Mouse (Mus musculus) midbrain, embryonic 12.5 days (tissue): ENCODE results near the gene Olfr2. TPM values are rescaled to one million over a fixed set of nuclear protein-coding genes. Genes with fewer than 3 reads are reported as not detected.
"Not testable (repeated sequence)": the region's sequence is repeated elsewhere in the genome, so short reads cannot be mapped to it uniquely, and the experiment has no call there.

Experiments used
- ATAC-seq: fragments of 200-750 bp; cut with Nextera tagmentation; 2 replicates; pipeline ENCODE4 v1.8.0; 2017; ENCODE audit warnings: low read depth, moderate TSS enrichment, moderate library complexity; ENCODE audit not compliant: low FRiP score
- H3K27ac ChIP-seq: fragments of 300-500 bp; sonication (generic); replicated peaks from 2 replicates; pipeline ENCODE4 v1.5.1; 2016; ENCODE audit warnings: mild to moderate bottlenecking
- H3K27me3 ChIP-seq: fragments of 300-500 bp; sonication (generic); 2 replicates; pipeline ENCODE4 v1.6.1; 2016; ENCODE audit warnings: mild to moderate bottlenecking
- H3K36me3 ChIP-seq: fragments of 300-500 bp; sonication (generic); 2 replicates; pipeline ENCODE4 v1.6.1; 2016
- H3K4me1 ChIP-seq: fragments of 300-500 bp; sonication (generic); 2 replicates; pipeline ENCODE4 v1.6.1; 2016
- H3K4me2 ChIP-seq: fragments of 300-500 bp; sonication (generic); replicated peaks from 2 replicates; pipeline ENCODE4 v1.6.1; 2016; ENCODE audit warnings: mild to moderate bottlenecking, moderate library complexity
- H3K4me3 ChIP-seq: fragments of 300-500 bp; sonication (generic); 2 replicates; pipeline ENCODE4 v1.5.1; 2016; ENCODE audit warnings: mild to moderate bottlenecking
- H3K9ac ChIP-seq: fragments of 300-500 bp; sonication (generic); replicated peaks from 2 replicates; pipeline ENCODE4 v1.6.1; 2016; ENCODE audit warnings: mild to moderate bottlenecking, moderate library complexity
- H3K9me3 ChIP-seq: fragments of 300-500 bp; sonication (generic); 2 replicates; pipeline ENCODE4 v1.6.1; 2016; ENCODE audit warnings: mild to moderate bottlenecking
- WGBS: fragments of 180-500 bp; shearing (Covaris S2); methylation state at CpG from one replicate; pipeline ENCODE4 v1.1.7; 2016; 5-methylcytosine and 5-hydroxymethylcytosine counted together
- polyA plus RNA-seq: library from polyadenylated mRNA; unstranded; fragments of >200 nt; fragmentation: Nextera tagmentation; extraction: Ambion mirVana; gene quantifications from 2 replicates; pipeline ENCODE4 v1.2.1, GENCODE M21; 2016

Olfr2 gene
- not detected in 2 replicates for polyA plus RNA-seq

GRCm38 (mm10) chr7:107005972-107006371 is at the start of gene Olfr2:
Gene Olfr2 (minus strand): TSS chr7:107006072.
- Histone ChIP-seq H3K27me3 (no peaks in the 10 kb centered on the region), H3K4me3 (no peak within 1 kb of the TSS), H3K27ac (no peak within 1 kb of the TSS), H3K4me2 (no peak within 1 kb of the TSS), H3K36me3 (no peaks in the 10 kb centered on the region), H3K9ac (no peak within 1 kb of the TSS), H3K9me3 (no peaks in the 10 kb centered on the region), H3K4me1 (no peaks in the 10 kb centered on the region)
- ATAC-seq, result no peak
- 50% methylated on average over 1 of the region's 1 CpGs for WGBS

- Histone ChIP-seq H3K27me3 (no peaks in the 10 kb centered on the region), H3K9me3 (no peaks in the 10 kb centered on the region), H3K27ac (no peak overlapping the region), H3K4me2 (no peak overlapping the region), H3K36me3 (no peaks in the 10 kb centered on the region), H3K4me1 (no peaks in the 10 kb centered on the region), H3K9ac (no peak overlapping the region), H3K4me3 (no peak overlapping the region)
- WGBS, result 59% methylated on average over 3 of the region's 3 CpGs
- no peak for ATAC-seq
Measured at GRCm38 (mm10) chr7:107047578-107047977, 41.7 kb upstream of the Olfr2 start.

GRCm38 (mm10) chr7:107045833-107046232 is 40.0 kb upstream of the Olfr2 start:
- Histone ChIP-seq H3K4me2 (no peak overlapping the region), H3K27me3 (no peaks in the 10 kb centered on the region), H3K4me1 (no peaks in the 10 kb centered on the region), H3K36me3 (no peaks in the 10 kb centered on the region), H3K4me3 (no peak overlapping the region), H3K27ac (no peak overlapping the region), H3K9me3 (no peaks in the 10 kb centered on the region), H3K9ac (no peak overlapping the region)
- WGBS, result 5% methylated on average over 5 of the region's 5 CpGs
- ATAC-seq, result peak; percentile 65

GRCm38 (mm10) chr7:107044407-107044806 is 38.5 kb upstream of the Olfr2 start:
- no peak for ATAC-seq
- H3K9ac ChIP-seq, result no peak overlapping the region
- no peaks in the 10 kb centered on the region for H3K27me3 ChIP-seq
- no peaks in the 10 kb centered on the region for H3K36me3 ChIP-seq
- H3K4me1 ChIP-seq, result no peaks in the 10 kb centered on the region
- H3K4me3 ChIP-seq, result no peak overlapping the region
- H3K4me2 ChIP-seq, result no peak overlapping the region
- H3K9me3 ChIP-seq, result no peaks in the 10 kb centered on the region
- H3K27ac ChIP-seq, result no peak overlapping the region
- WGBS, result 100% methylated on average over 1 of the region's 1 CpGs

GRCm38 (mm10) chr7:107043136-107043535 is 37.3 kb upstream of the Olfr2 start:
- ATAC-seq, result no peak
- no peak overlapping the region for H3K9ac ChIP-seq
- H3K4me1 ChIP-seq, result no peaks in the 10 kb centered on the region
- no peak overlapping the region for H3K27ac ChIP-seq
- H3K9me3 ChIP-seq, result no peaks in the 10 kb centered on the region
- H3K27me3 ChIP-seq, result no peaks in the 10 kb centered on the region
- H3K4me3 ChIP-seq, result no peak overlapping the region
- H3K4me2 ChIP-seq, result no peak overlapping the region
- no peaks in the 10 kb centered on the region for H3K36me3 ChIP-seq
- 92% methylated on average over 3 of the region's 3 CpGs for WGBS

GRCm38 (mm10) chr7:107039934-107040563 is 34.2 kb upstream of the Olfr2 start:
- Histone ChIP-seq H3K27ac (no peak overlapping the region), H3K4me2 (no peak overlapping the region), H3K36me3 (no peaks in the 10 kb centered on the region), H3K27me3 (no peaks in the 10 kb centered on the region), H3K9me3 (no peaks in the 10 kb centered on the region), H3K9ac (no peak overlapping the region), H3K4me3 (no peak overlapping the region), H3K4me1 (no peaks in the 10 kb centered on the region)
- ATAC-seq, result no peak
- WGBS, result 81% methylated on average over 2 of the region's 2 CpGs

- WGBS, result 81% methylated on average over 1 of the region's 1 CpGs
- Histone ChIP-seq H3K27ac (no peak within 1 kb of the TSS), H3K4me2 (no peak within 1 kb of the TSS), H3K9me3 (no peaks in the 10 kb centered on the region), H3K36me3 (no peaks in the 10 kb centered on the region), H3K4me3 (no peak within 1 kb of the TSS), H3K4me1 (no peaks in the 10 kb centered on the region), H3K9ac (no peak within 1 kb of the TSS), H3K27me3 (no peaks in the 10 kb centered on the region)
- ATAC-seq, result no peak
Measured at GRCm38 (mm10) chr7:107030874-107031273, 25.0 kb upstream of the Olfr2 start, which contains the start of gene Olfr713. Gene Olfr713 (plus strand): TSS chr7:107031174.

GRCm38 (mm10) chr7:107004169-107004568 is 1.7 kb downstream of the Olfr2 start:
- H3K9ac ChIP-seq, result no peak overlapping the region
- no peaks in the 10 kb centered on the region for H3K27me3 ChIP-seq
- ATAC-seq, result no peak
- no peak overlapping the region for H3K27ac ChIP-seq
- WGBS, result 70% methylated on average over 3 of the region's 3 CpGs
- no peak overlapping the region for H3K4me3 ChIP-seq
- no peak overlapping the region for H3K4me2 ChIP-seq
- no peaks in the 10 kb centered on the region for H3K36me3 ChIP-seq
- H3K9me3 ChIP-seq, result no peaks in the 10 kb centered on the region
- H3K4me1 ChIP-seq, result no peaks in the 10 kb centered on the region

GRCm38 (mm10) chr7:107000798-107001197 is 5.1 kb downstream of the Olfr2 start:
- 94% methylated on average over 7 of the region's 7 CpGs for WGBS
- H3K4me2 ChIP-seq, result no peak overlapping the region
- no peak for ATAC-seq
- no peak overlapping the region for H3K9ac ChIP-seq
- no peak overlapping the region for H3K27ac ChIP-seq
- H3K36me3 ChIP-seq, result no peaks in the 10 kb centered on the region
- H3K9me3 ChIP-seq, result no peaks in the 10 kb centered on the region
- no peaks in the 10 kb centered on the region for H3K27me3 ChIP-seq
- H3K4me3 ChIP-seq, result no peak overlapping the region
- no peaks in the 10 kb centered on the region for H3K4me1 ChIP-seq

GRCm38 (mm10) chr7:106985236-106985635 is 20.6 kb downstream of the Olfr2 start:
- Histone ChIP-seq H3K4me2 (no peak overlapping the region), H3K9ac (no peak overlapping the region), H3K4me1 (no peaks in the 10 kb centered on the region), H3K27ac (no peak overlapping the region), H3K27me3 (no peaks in the 10 kb centered on the region), H3K9me3 (no peaks in the 10 kb centered on the region), H3K4me3 (no peak overlapping the region), H3K36me3 (no peaks in the 10 kb centered on the region)
- no peak for ATAC-seq
- WGBS, result 92% methylated on average over 3 of the region's 3 CpGs

- no peaks in the 10 kb centered on the region for H3K36me3 ChIP-seq
- no peaks in the 10 kb centered on the region for H3K27me3 ChIP-seq
- WGBS, result 81% methylated on average over 1 of the region's 1 CpGs
- no peak within 1 kb of the TSS for H3K9ac ChIP-seq
- H3K4me3 ChIP-seq, result no peak within 1 kb of the TSS
- no peaks in the 10 kb centered on the region for H3K4me1 ChIP-seq
- no peaks in the 10 kb centered on the region for H3K9me3 ChIP-seq
- H3K27ac ChIP-seq, result no peak within 1 kb of the TSS
- ATAC-seq, result no peak
- no peak within 1 kb of the TSS for H3K4me2 ChIP-seq
Measured at GRCm38 (mm10) chr7:106975353-106975752, 30.5 kb downstream of the Olfr2 start, which contains the start of gene Olfr711. Gene Olfr711 (minus strand): TSS chr7:106975453.

GRCm38 (mm10) chr7:106967503-106967902 is 38.4 kb downstream of the Olfr2 start:
- H3K4me1 ChIP-seq, H3K27ac ChIP-seq, H3K4me3 ChIP-seq, H3K4me2 ChIP-seq, H3K27me3 ChIP-seq, ATAC-seq, H3K9ac ChIP-seq, H3K36me3 ChIP-seq, H3K9me3 ChIP-seq: not testable (repeated sequence)

GRCm38 (mm10) chr7:106963837-106964236 is 42.0 kb downstream of the Olfr2 start, which contains the start of gene Olfr6:
Gene Olfr6 (minus strand): TSS chr7:106963937.
- H3K9me3 ChIP-seq, result no peaks in the 10 kb centered on the region
- no peak within 1 kb of the TSS for H3K4me3 ChIP-seq
- H3K9ac ChIP-seq, result no peak within 1 kb of the TSS
- H3K4me1 ChIP-seq, result no peaks in the 10 kb centered on the region
- ATAC-seq, result no peak
- no peak within 1 kb of the TSS for H3K4me2 ChIP-seq
- H3K27ac ChIP-seq, result no peak within 1 kb of the TSS
- H3K27me3 ChIP-seq, result no peaks in the 10 kb centered on the region
- WGBS, result 94% methylated on average over 1 of the region's 1 CpGs
- H3K36me3 ChIP-seq, result no peaks in the 10 kb centered on the region
